8 mouse cellular contexts compared by ENCODE assay signal in genomic region chr19:53762749-53763438, GRCm38 (mm10).
DNase-seq lines count a peak whose midpoint lies in the region; ATAC-seq and TF ChIP-seq lines count a peak whose summit lies in the region.

No protein-coding gene starts in this region.

- H3K4me3 ChIP-seq in liver, embryonic 14.5 days (ENCODE audit: insufficient read depth in 1 of 2, low read depth in 2 of 2, low read length in 2 of 2) = no peak overlapping the region

- no peak for ATAC-seq in liver, embryonic 14.5 days (ENCODE audit: insufficient read depth)

- DNase-seq in adrenal gland, postnatal 14 days = peak; percentile 14
- no peak for DNase-seq in adrenal gland, adult (ENCODE audit: inconsistent age in 2 of 2, low spot score in 1 of 2)
- peak; percentile 17 for DNase-seq in layer of hippocampus, adult 9-11 months
- DNase-seq in layer of hippocampus, adult 9-10 months (ENCODE audit: low spot score) = no peak
- DNase-seq in NIH3T3 (ENCODE audit: low read depth) = peak; percentile 84
- no peak for DNase-seq in liver, embryonic 14.5 days (ENCODE audit: low read depth in 3 of 3, low spot score in 3 of 3)
- DNase-seq in urinary bladder, adult 18-20 months (ENCODE audit: low spot score in 2 of 2) = no peak
- no peak for DNase-seq in heart, postnatal 25 days (ENCODE audit: low spot score)

- no peak overlapping the region for H3K27ac ChIP-seq in liver, embryonic 14.5 days

- 44% methylated on average over 8 of the region's 8 CpGs for WGBS in liver, embryonic 14.5 days (ENCODE audit: insufficient replicate concordance)

- H3K4me2 ChIP-seq in liver, embryonic 14.5 days (ENCODE audit: low read depth) = no peak overlapping the region

- intact Hi-C loops in heart, postnatal 25 days (cut with DNase I) = loop anchor here (2.0 kb wide), 1 partner anchor 114 kb away; no protein-coding TSS in a partner anchor

- no peaks in the 10 kb centered on the region for H3K9me3 ChIP-seq in liver, embryonic 14.5 days (ENCODE audit: control insufficient read depth, low read length)

- H3K4me1 ChIP-seq in liver, embryonic 14.5 days (replicated peaks; ENCODE audit: control insufficient read depth in 2 of 2, insufficient read depth in 2 of 2, low read length in 1 of 2) = no peaks in the 10 kb centered on the region

- no peaks in the 10 kb centered on the region for H3K36me3 ChIP-seq in liver, embryonic 14.5 days (replicated peaks; ENCODE audit: control insufficient read depth, insufficient read depth, low read depth)

- H3K27me3 ChIP-seq in liver, embryonic 14.5 days (ENCODE audit: control insufficient read depth, insufficient read depth, low read length) = no peaks in the 10 kb centered on the region

- H3K9ac ChIP-seq in liver, embryonic 14.5 days (replicated peaks) = no peak overlapping the region

- no peak for TF ChIP-seq EP300 in liver, embryonic 14.5 days (IDR thresholded peaks at IDR 0.05; ENCODE audit: low read depth)

- peak; percentile 67 for TF ChIP-seq CTCF in liver, embryonic 14.5 days (IDR thresholded peaks at IDR 0.05; ENCODE audit: low read depth)

Comparison
In these comparisons a context has a peak if more than half of its experiments do, and no peak if none do; other contexts are left out.
1. DNase-seq: peak in adrenal gland, postnatal 14 days (single experiment), layer of hippocampus, adult 9-11 months (single experiment) and NIH3T3 (single experiment); none in adrenal gland, adult (0 of 2), layer of hippocampus, adult 9-10 months (single experiment), liver, embryonic 14.5 days (0 of 3), urinary bladder, adult 18-20 months (0 of 2) and heart, postnatal 25 days (single experiment).